Mouse (Mus musculus) embryonic fibroblast, embryonic 13.5 days (primary cell): ENCODE results near the gene Dnmt1. TPM values are rescaled to one million over a fixed set of nuclear protein-coding genes. Genes with fewer than 3 reads are reported as not detected.

Source experiments
- H3K27ac ChIP-seq: 2 replicates; pipeline ENCODE4 v1.5.1; 2012; ENCODE audit warnings: low read length, control low read depth, inconsistent platforms; ENCODE audit not compliant: insufficient read depth
- H3K4me1 ChIP-seq: 2 replicates; pipeline ENCODE4 v1.6.1; 2011; ENCODE audit warnings: low read length; ENCODE audit not compliant: control insufficient read depth, insufficient read depth
- H3K4me3 ChIP-seq: 2 replicates; pipeline ENCODE4 v1.5.1; 2011; ENCODE audit warnings: mild to moderate bottlenecking, control low read depth, low read length; ENCODE audit not compliant: insufficient read depth
- CTCF ChIP-seq: IDR thresholded peaks from 2 replicates; pipeline ENCODE4 v1.5.1; 2011; ENCODE audit warnings: mild to moderate bottlenecking, control low read depth, low read length, moderate library complexity, borderline replicate concordance; ENCODE audit not compliant: insufficient read depth
- POLR2A ChIP-seq: IDR thresholded peaks from 2 replicates; pipeline ENCODE4 v1.6.1; 2011; ENCODE audit warnings: low read depth, mild to moderate bottlenecking, control low read depth, low read length, moderate library complexity
- polyA plus RNA-seq: library from polyadenylated mRNA; stranded (reverse); fragments of >200 nt; gene quantifications from 2 replicates; pipeline ENCODE4 v1.2.4, GENCODE M21; 2011; ENCODE audit warnings: low read depth; ENCODE audit not compliant: missing spikeins, insufficient read length

Gene Dnmt1
- polyA plus RNA-seq, 1 experiment, result 59.0 TPM

- TF ChIP-seq CTCF, result no peak
- no peak for TF ChIP-seq POLR2A
- Histone ChIP-seq H3K4me1 (0 out of 2 replicates have a peak, but pooled peaks cover 4% of the 10 kb centered on the region), H3K4me3 (peak overlapping the region; percentile 99), H3K27ac (no peak overlapping the region)
These were observed 61.8 kb downstream of the Dnmt1 start for GRCm38 (mm10) chr9:20897736-20898510.

- Histone ChIP-seq H3K27ac (no peak overlapping the region), H3K4me1 (peaks cover 6% of the 10 kb centered on the region; the same call in 1 of the 2 replicates), H3K4me3 (no peak overlapping the region)
- no peak for TF ChIP-seq CTCF
- TF ChIP-seq POLR2A, result no peak
These were observed 64.3 kb downstream of the Dnmt1 start for GRCm38 (mm10) chr9:20895382-20895781.

GRCm38 (mm10) chr9:20894629-20895028 lies 65.1 kb downstream of the Dnmt1 start:
- Histone ChIP-seq H3K4me1 (peaks cover 13% of the 10 kb centered on the region), H3K27ac (no peak overlapping the region), H3K4me3 (no peak overlapping the region)
- TF ChIP-seq POLR2A, result no peak
- no peak for TF ChIP-seq CTCF

GRCm38 (mm10) chr9:20893590-20894343 lies 65.9 kb downstream of the Dnmt1 start:
- no peak overlapping the region for H3K4me3 ChIP-seq
- no peak overlapping the region for H3K27ac ChIP-seq
- peaks cover 14% of the 10 kb centered on the region for H3K4me1 ChIP-seq
- TF ChIP-seq CTCF (no peak), POLR2A (peak; percentile 26; the same call in 1 of the 2 replicates)

GRCm38 (mm10) chr9:20893069-20893468 lies 66.6 kb downstream of the Dnmt1 start:
- Histone ChIP-seq H3K27ac (no peak overlapping the region), H3K4me1 (peaks cover 14% of the 10 kb centered on the region), H3K4me3 (no peak overlapping the region)
- TF ChIP-seq CTCF (no peak), POLR2A (peak; percentile 52; the same call in 1 of the 2 replicates)

DNA sequence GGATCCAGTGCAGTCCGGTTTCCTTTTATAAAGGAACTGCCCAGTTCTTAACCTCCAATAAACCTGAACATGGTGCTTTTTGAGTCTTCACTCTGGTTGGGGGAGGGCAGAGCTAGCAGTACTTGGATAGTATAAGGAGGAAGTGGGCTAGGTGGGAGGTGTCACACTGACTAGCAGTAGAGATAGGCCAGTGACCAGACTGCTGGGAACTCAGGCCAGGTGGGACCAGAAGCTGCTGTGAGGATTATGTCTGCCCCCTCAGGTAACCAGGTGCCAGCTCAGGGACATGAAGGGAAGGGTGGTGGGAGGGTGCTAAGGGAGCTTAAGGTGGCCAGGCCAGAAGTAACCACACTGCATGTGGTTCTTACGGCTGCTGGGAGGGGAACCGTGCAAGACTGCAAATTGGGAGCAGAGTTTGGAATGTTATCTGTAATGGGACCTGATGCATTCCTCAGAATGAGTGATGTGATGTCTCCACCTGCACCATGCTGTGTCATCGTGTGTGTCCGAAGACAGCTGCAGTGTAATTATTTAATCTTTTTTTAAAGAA lies 67.5 kb downstream of the Dnmt1 start:
- H3K27ac ChIP-seq, result no peak overlapping the region
- peaks cover 14% of the 10 kb centered on the region for H3K4me1 ChIP-seq
- peak; percentile 47 for TF ChIP-seq POLR2A
- TF ChIP-seq CTCF, result no peak
- no peak overlapping the region for H3K4me3 ChIP-seq

GRCm38 (mm10) chr9:20891339-20892103 lies 68.2 kb downstream of the Dnmt1 start:
- peaks cover 10% of the 10 kb centered on the region for H3K4me1 ChIP-seq
- H3K4me3 ChIP-seq, result no peak overlapping the region
- TF ChIP-seq CTCF, result no peak
- no peak for TF ChIP-seq POLR2A
- H3K27ac ChIP-seq, result no peak overlapping the region

DNA sequence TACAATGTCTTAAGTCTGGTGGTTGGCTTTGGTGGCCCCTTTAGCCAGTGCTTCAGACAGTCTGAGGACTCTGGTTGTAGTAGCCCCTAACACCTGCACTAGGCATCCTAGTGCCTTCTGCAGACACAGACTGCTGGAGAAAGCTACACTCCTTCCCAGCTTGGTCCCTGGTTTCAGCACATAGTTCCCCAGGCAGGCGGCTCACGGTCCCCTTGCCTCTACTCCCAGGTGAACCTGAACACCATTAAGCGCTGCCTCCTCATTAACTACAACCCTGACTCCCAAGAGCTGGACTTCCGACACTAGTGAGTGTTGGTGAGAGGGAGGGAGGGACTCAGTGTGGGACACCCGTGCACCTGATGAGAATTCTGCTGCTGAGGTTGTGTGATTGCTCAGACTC lies 69.3 kb downstream of the Dnmt1 start:
- no peak overlapping the region for H3K4me3 ChIP-seq
- no peak for TF ChIP-seq POLR2A
- TF ChIP-seq CTCF, result no peak

More for the DNA sequence above, 69.3 kb downstream of the Dnmt1 start:
- Histone ChIP-seq H3K27ac (no peak overlapping the region), H3K4me1 (peaks cover 10% of the 10 kb centered on the region)
